Comparison of ENCODE assay signal across 20 mouse cellular contexts in genomic region chr6:7306956-7307355, GRCm38 (mm10).
DNase-seq lines count a peak whose midpoint lies in the region; TF ChIP-seq lines count a peak whose summit lies in the region.
"Had no signal": no experiment of that assay in that cellular context is flagged by ENCODE, and none has a peak within 500 bp of the region (broad histone marks: within the 10 kb centered on the region; RNA-seq: fewer than 3 reads in every experiment).

No protein-coding gene starts in this region.

- no peak for TF ChIP-seq CTCF in kidney, adult 2 months (conservative IDR thresholded peaks at IDR 0.05; ENCODE audit: insufficient read depth, insufficient read length, low read depth, low read length)

- H3K27ac ChIP-seq in kidney, adult 2 months (ENCODE audit: insufficient read depth, low read depth, low read length) = no peak overlapping the region
- H3K27ac ChIP-seq in limb, embryonic 10.5 days = no peak overlapping the region
- H3K27ac ChIP-seq: embryonic facial prominence, embryonic 12.5 days; forebrain, embryonic 15.5 days; hindbrain, embryonic 12.5 days had no signal

- H3K4me3 ChIP-seq in kidney, adult 2 months (ENCODE audit: insufficient read depth, low read depth, low read length) = no peak overlapping the region
- no peak overlapping the region for H3K4me3 ChIP-seq in limb, embryonic 10.5 days
- H3K4me3 ChIP-seq: embryonic facial prominence, embryonic 12.5 days; forebrain, embryonic 15.5 days; hindbrain, embryonic 12.5 days had no signal

- no peaks in the 10 kb centered on the region for H3K36me3 ChIP-seq in kidney, adult 2 months (ENCODE audit: control insufficient read depth, insufficient read depth, low read length)
- H3K36me3 ChIP-seq in limb, embryonic 10.5 days = no peaks in the 10 kb centered on the region
- H3K36me3 ChIP-seq: embryonic facial prominence, embryonic 12.5 days; forebrain, embryonic 15.5 days; G1E; hindbrain, embryonic 12.5 days had no signal

- peak; percentile 5 for DNase-seq in embryo, embryonic 10.5 days (ENCODE audit: low spot score)
- DNase-seq in embryo, embryonic 9.5 days (ENCODE audit: extremely low spot score) = no peak
- peak; percentile 84 for DNase-seq in kidney, adult 2 months
- DNase-seq in kidney, postnatal 4 days = no peak
- peak; percentile 10 for DNase-seq in kidney, postnatal 10 days
- DNase-seq in limb, embryonic 10.5 days (ENCODE audit: low spot score) = no peak
- no peak for DNase-seq in left cerebral cortex, adult 9 months (ENCODE audit: low spot score in 2 of 2)
- DNase-seq: adrenal gland, postnatal 10 days; B cell, adult 2 months; cerebellum, adult 11 months; cerebellum, adult 9-10 months; cerebellum, postnatal 25 days; gastrocnemius, postnatal 36 days; heart, adult 11 months; heart, postnatal 10 days; heart, postnatal 4 days had no signal

- no peaks in the 10 kb centered on the region for H3K27me3 ChIP-seq in kidney, adult 2 months (replicated peaks; ENCODE audit: control insufficient read depth, insufficient read depth, low read length)
- no peaks in the 10 kb centered on the region for H3K27me3 ChIP-seq in limb, embryonic 10.5 days (ENCODE audit: low read depth, poor library complexity, severe bottlenecking)
- H3K27me3 ChIP-seq: embryonic facial prominence, embryonic 12.5 days; forebrain, embryonic 15.5 days; hindbrain, embryonic 12.5 days had no signal

- WGBS in kidney, adult 2 months = 34% methylated on average over 1 of the region's 1 CpGs
- WGBS in limb, embryonic 10.5 days = 79% methylated on average over 1 of the region's 1 CpGs

- TF ChIP-seq POLR2A in kidney, adult 2 months (IDR thresholded peaks at IDR 0.05; ENCODE audit: low read depth, low read length) = no peak

- H3K9me3 ChIP-seq in limb, embryonic 10.5 days (replicated peaks) = no peaks in the 10 kb centered on the region
- H3K9me3 ChIP-seq: embryonic facial prominence, embryonic 12.5 days; forebrain, embryonic 15.5 days; G1E; hindbrain, embryonic 12.5 days had no signal

- no peaks in the 10 kb centered on the region for H3K4me1 ChIP-seq in kidney, adult 2 months (ENCODE audit: control insufficient read depth, insufficient read depth, low read length)
- no peaks in the 10 kb centered on the region for H3K4me1 ChIP-seq in limb, embryonic 10.5 days
- H3K4me1 ChIP-seq: embryonic facial prominence, embryonic 12.5 days; forebrain, embryonic 15.5 days; hindbrain, embryonic 12.5 days had no signal

Comparison
In these comparisons a context has a peak if more than half of its experiments do, and no peak if none do; other contexts are left out.
1. DNase-seq: peak in embryo, embryonic 10.5 days (single experiment), kidney, adult 2 months (single experiment) and kidney, postnatal 10 days (single experiment); none in embryo, embryonic 9.5 days (single experiment), kidney, postnatal 4 days (0 of 2), limb, embryonic 10.5 days (single experiment) and left cerebral cortex, adult 9 months (0 of 2).